Mouse (Mus musculus): ENCODE data around the gene Tmem232. TPM values are rescaled to one million over a fixed set of nuclear protein-coding genes. Genes with fewer than 3 reads are reported as not detected.
A peak's percentile ranks its signal among the peaks of the same experiment; 100 is the strongest.

Gene Tmem232
- polyA plus RNA-seq (2015; fragmentation: Nextera tagmentation; extraction: Ambion mirVana) = not detected in 2 replicates

GRCm38 (mm10) chr17:65540441-65541272 lies at the start of gene Tmem232:
TSS of gene Tmem232 (minus strand) at chr17:65540782.
- Histone ChIP-seq H3K27ac (ENCODE audit: low read depth) (no peak within 1 kb of the TSS), H3K36me3 (replicated peaks; ENCODE audit: insufficient read depth, low read length) (no peaks in the 10 kb centered on the region), H3K4me2 (ENCODE audit: low read depth, low read length) (peak within 1 kb of the TSS; percentile 64), H3K4me1 (ENCODE audit: insufficient read depth) (no peaks in the 10 kb centered on the region), H3K9ac (replicated peaks) (no peak within 1 kb of the TSS), H3K4me3 (ENCODE audit: low read depth, low read length) (peak within 1 kb of the TSS; percentile 20; the same call in 1 of the 2 replicates), H3K9me3 (ENCODE audit: low read length) (no peaks in the 10 kb centered on the region), H3K27me3 (ENCODE audit: insufficient read depth, low read length) (no peaks in the 10 kb centered on the region; the same call in 1 of the 2 replicates)
- ATAC-seq (no peak), DNase-seq (no peak)
- 14% methylated on average over 26 of the region's 26 CpGs for WGBS (ENCODE audit: insufficient replicate concordance)
- TF ChIP-seq CTCF (IDR thresholded peaks at IDR 0.05; ENCODE audit: low read depth) = peak; percentile 73
- TF ChIP-seq EP300 (IDR thresholded peaks at IDR 0.05; ENCODE audit: low read depth) = no peak

GRCm38 (mm10) chr17:65586892-65587291 lies 46.3 kb upstream of the Tmem232 start:
- ATAC-seq (no peak), DNase-seq (no peak)
- 69% methylated on average over 3 of the region's 3 CpGs for WGBS (ENCODE audit: insufficient replicate concordance)
- H3K9ac ChIP-seq (replicated peaks) = no peak overlapping the region
- H3K4me2 ChIP-seq (ENCODE audit: low read depth, low read length) = no peak overlapping the region
- no peaks in the 10 kb centered on the region for H3K27me3 ChIP-seq (ENCODE audit: insufficient read depth, low read length)
- no peak overlapping the region for H3K4me3 ChIP-seq (ENCODE audit: low read depth, low read length)
- H3K4me1 ChIP-seq (ENCODE audit: insufficient read depth) = no peaks in the 10 kb centered on the region; the same call in 1 of the 2 replicates
- no peak for TF ChIP-seq EP300 (IDR thresholded peaks at IDR 0.05; ENCODE audit: low read depth)
- TF ChIP-seq CTCF (IDR thresholded peaks at IDR 0.05; ENCODE audit: low read depth) = no peak
- H3K9me3 ChIP-seq (ENCODE audit: low read length) = no peaks in the 10 kb centered on the region
- peaks cover 34% of the 10 kb centered on the region for H3K36me3 ChIP-seq (replicated peaks; ENCODE audit: insufficient read depth, low read length)
- no peak overlapping the region for H3K27ac ChIP-seq (ENCODE audit: low read depth)

- no peaks in the 10 kb centered on the region for H3K27me3 ChIP-seq (ENCODE audit: insufficient read depth, low read length)
- peaks cover 41% of the 10 kb centered on the region for H3K36me3 ChIP-seq (replicated peaks; ENCODE audit: insufficient read depth, low read length)
- TF ChIP-seq EP300 (IDR thresholded peaks at IDR 0.05; ENCODE audit: low read depth) (no peak), CTCF (IDR thresholded peaks at IDR 0.05; ENCODE audit: low read depth) (no peak)
- H3K4me3 ChIP-seq (ENCODE audit: low read depth, low read length) = no peak overlapping the region
- no peak overlapping the region for H3K4me2 ChIP-seq (ENCODE audit: low read depth, low read length)
- no peaks in the 10 kb centered on the region for H3K4me1 ChIP-seq (ENCODE audit: insufficient read depth)
- no peak overlapping the region for H3K9ac ChIP-seq (replicated peaks)
- no peaks in the 10 kb centered on the region for H3K9me3 ChIP-seq (ENCODE audit: low read length)
- ATAC-seq = no peak
- DNase-seq = no peak
- H3K27ac ChIP-seq (ENCODE audit: low read depth) = no peak overlapping the region
- 92% methylated on average over 5 of the region's 5 CpGs for WGBS (ENCODE audit: insufficient replicate concordance)
Observed at GRCm38 (mm10) chr17:65581440-65581839, 40.9 kb upstream of the Tmem232 start.

- 85% methylated on average over 7 of the region's 7 CpGs for WGBS (ENCODE audit: insufficient replicate concordance)
- H3K4me1 ChIP-seq (ENCODE audit: insufficient read depth) = no peaks in the 10 kb centered on the region
Observed at GRCm38 (mm10) chr17:65579766-65580165, 39.2 kb upstream of the Tmem232 start.

GRCm38 (mm10) chr17:65575339-65575738 lies 34.8 kb upstream of the Tmem232 start:
- 52% methylated on average over 1 of the region's 1 CpGs for WGBS (ENCODE audit: insufficient replicate concordance)
- Histone ChIP-seq H3K4me3 (ENCODE audit: low read depth, low read length) (no peak overlapping the region), H3K27ac (ENCODE audit: low read depth) (no peak overlapping the region), H3K9me3 (ENCODE audit: low read length) (no peaks in the 10 kb centered on the region), H3K27me3 (ENCODE audit: insufficient read depth, low read length) (no peaks in the 10 kb centered on the region), H3K36me3 (replicated peaks; ENCODE audit: insufficient read depth, low read length) (peaks cover 16% of the 10 kb centered on the region), H3K4me2 (ENCODE audit: low read depth, low read length) (no peak overlapping the region), H3K9ac (replicated peaks) (no peak overlapping the region), H3K4me1 (ENCODE audit: insufficient read depth) (no peaks in the 10 kb centered on the region)
- ATAC-seq (peak; percentile 37; the same call in 1 of the 2 replicates), DNase-seq (no peak)
- TF ChIP-seq EP300 (IDR thresholded peaks at IDR 0.05; ENCODE audit: low read depth) = no peak
- TF ChIP-seq CTCF (IDR thresholded peaks at IDR 0.05; ENCODE audit: low read depth) = peak; percentile 63

More at GRCm38 (mm10) chr17:65579766-65580165, 39.2 kb upstream of the Tmem232 start:
- H3K9me3 ChIP-seq (ENCODE audit: low read length) = no peaks in the 10 kb centered on the region
- no peak overlapping the region for H3K4me3 ChIP-seq (ENCODE audit: low read depth, low read length)
- no peak overlapping the region for H3K9ac ChIP-seq (replicated peaks)
- H3K4me2 ChIP-seq (ENCODE audit: low read depth, low read length) = no peak overlapping the region
- H3K36me3 ChIP-seq (replicated peaks; ENCODE audit: insufficient read depth, low read length) = peaks cover 41% of the 10 kb centered on the region
- ATAC-seq (peak; percentile 64), DNase-seq (no peak)
- no peak for TF ChIP-seq EP300 (IDR thresholded peaks at IDR 0.05; ENCODE audit: low read depth)
- TF ChIP-seq CTCF (IDR thresholded peaks at IDR 0.05; ENCODE audit: low read depth) = no peak
- H3K27me3 ChIP-seq (ENCODE audit: insufficient read depth, low read length) = no peaks in the 10 kb centered on the region
- no peak overlapping the region for H3K27ac ChIP-seq (ENCODE audit: low read depth)

- Histone ChIP-seq H3K27ac (ENCODE audit: low read depth) (no peak overlapping the region; the same call in 1 of the 2 replicates), H3K4me3 (ENCODE audit: low read depth, low read length) (no peak overlapping the region), H3K36me3 (replicated peaks; ENCODE audit: insufficient read depth, low read length) (peaks cover 13% of the 10 kb centered on the region), H3K9me3 (ENCODE audit: low read length) (no peaks in the 10 kb centered on the region), H3K9ac (replicated peaks) (no peak overlapping the region), H3K27me3 (ENCODE audit: insufficient read depth, low read length) (no peaks in the 10 kb centered on the region), H3K4me2 (ENCODE audit: low read depth, low read length) (no peak overlapping the region), H3K4me1 (ENCODE audit: insufficient read depth) (no peaks in the 10 kb centered on the region)
- WGBS (ENCODE audit: insufficient replicate concordance) = 68% methylated on average over 8 of the region's 8 CpGs
- DNase-seq (no peak), ATAC-seq (no peak)
- no peak for TF ChIP-seq CTCF (IDR thresholded peaks at IDR 0.05; ENCODE audit: low read depth)
- no peak for TF ChIP-seq EP300 (IDR thresholded peaks at IDR 0.05; ENCODE audit: low read depth)
Observed at GRCm38 (mm10) chr17:65574850-65575249, 34.3 kb upstream of the Tmem232 start.

Data from liver, postnatal 0 days (tissue).